Mouse (Mus musculus): Measurements from ENCODE around the gene Nfia. TPM values are rescaled to one million over a fixed set of nuclear protein-coding genes. Genes with fewer than 3 reads are reported as not detected.

Gene Nfia
- polyA plus RNA-seq, 1 experiment from 2014 or later, result 15.9 TPM

DNA sequence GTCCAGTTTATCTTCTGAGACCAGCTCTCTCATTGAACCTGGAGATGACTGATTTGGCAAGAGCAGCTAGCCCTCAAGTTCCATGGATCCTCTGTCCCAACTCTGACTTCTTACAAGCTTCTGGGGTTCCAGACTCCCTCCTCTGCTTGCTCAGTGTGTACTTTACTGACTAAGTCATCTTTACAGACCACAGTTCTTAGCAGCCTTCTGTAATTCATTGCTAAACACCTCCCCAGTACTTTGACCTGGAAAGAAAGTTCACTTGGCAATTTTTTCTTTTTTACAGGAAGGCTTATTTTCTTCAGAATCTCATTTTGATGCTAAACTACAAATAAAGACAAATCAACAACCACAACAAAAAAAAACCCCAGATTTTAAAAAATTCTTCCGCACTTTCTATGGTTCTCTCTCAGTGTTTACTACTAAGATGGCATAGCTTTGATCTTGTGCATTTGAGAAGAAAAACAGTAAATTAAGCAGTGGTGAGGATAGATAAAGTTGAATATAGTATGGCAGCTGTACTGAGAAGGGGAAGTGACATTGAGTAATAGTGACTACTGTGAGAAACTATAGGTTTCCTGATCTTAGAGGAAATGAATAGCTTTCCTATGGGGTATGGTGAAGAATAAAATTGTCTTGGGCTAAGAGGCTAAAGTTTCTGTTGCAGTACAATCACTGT is 213.7 kb downstream of the Nfia start:
- Histone ChIP-seq H3K27ac (ENCODE audit: low read depth, low read length) (no peak overlapping the region), H3K4me3 (ENCODE audit: low read depth, low read length) (no peak overlapping the region), H3K27me3 (replicated peaks; ENCODE audit: control insufficient read depth, insufficient read depth, low read length) (no peaks in the 10 kb centered on the region), H3K36me3 (ENCODE audit: control insufficient read depth, insufficient read depth) (no peaks in the 10 kb centered on the region), H3K9me3 (ENCODE audit: control insufficient read depth) (no peaks in the 10 kb centered on the region), H3K4me1 (replicated peaks; ENCODE audit: control insufficient read depth, insufficient read depth, low read length) (no peaks in the 10 kb centered on the region), H3K9ac (ENCODE audit: low read depth, low read length) (no peak overlapping the region), H3K4me2 (replicated peaks; ENCODE audit: low read depth) (no peak overlapping the region)
- peak; percentile 49; the same call in 1 of the 2 replicates for ATAC-seq
- no peak for TF ChIP-seq CTCF (IDR thresholded peaks at IDR 0.05; ENCODE audit: low read depth)
- 97% methylated on average over 1 of the region's 1 CpGs for WGBS

GRCm38 (mm10) chr4:97986735-97987075 is 214.2 kb downstream of the Nfia start:
- Histone ChIP-seq H3K36me3 (ENCODE audit: control insufficient read depth, insufficient read depth) (no peaks in the 10 kb centered on the region), H3K4me2 (replicated peaks; ENCODE audit: low read depth) (no peak overlapping the region), H3K4me3 (ENCODE audit: low read depth, low read length) (no peak overlapping the region), H3K9ac (ENCODE audit: low read depth, low read length) (no peak overlapping the region), H3K27ac (ENCODE audit: low read depth, low read length) (no peak overlapping the region), H3K4me1 (replicated peaks; ENCODE audit: control insufficient read depth, insufficient read depth, low read length) (no peaks in the 10 kb centered on the region), H3K9me3 (ENCODE audit: control insufficient read depth) (no peaks in the 10 kb centered on the region), H3K27me3 (replicated peaks; ENCODE audit: control insufficient read depth, insufficient read depth, low read length) (no peaks in the 10 kb centered on the region)
- TF ChIP-seq CTCF (IDR thresholded peaks at IDR 0.05; ENCODE audit: low read depth), result no peak
- no peak for ATAC-seq
- 62% methylated on average over 4 of the region's 4 CpGs for WGBS

DNA sequence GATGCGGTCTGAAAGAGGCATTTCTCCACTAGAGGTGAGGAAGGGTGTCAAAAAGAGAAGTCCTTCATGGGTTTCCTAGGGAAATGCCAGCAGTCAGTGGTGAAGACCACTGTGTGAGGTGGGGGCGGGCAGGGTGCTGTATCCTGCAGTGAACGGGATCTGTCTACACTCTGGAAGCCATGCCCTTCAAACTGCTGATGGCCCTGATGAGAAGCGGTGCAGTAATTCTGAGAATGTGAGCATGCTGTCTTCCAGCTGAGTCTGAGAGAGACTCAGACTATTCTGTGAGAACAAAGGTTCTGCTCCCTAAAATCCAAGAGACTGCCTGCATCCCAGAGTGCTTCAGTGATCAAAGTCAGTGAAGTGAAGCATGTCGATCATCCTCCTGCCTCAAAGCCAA is 216.2 kb downstream of the Nfia start:
- H3K9me3 ChIP-seq (ENCODE audit: control insufficient read depth), result no peaks in the 10 kb centered on the region
- H3K4me2 ChIP-seq (replicated peaks; ENCODE audit: low read depth), result no peak overlapping the region
- H3K36me3 ChIP-seq (ENCODE audit: control insufficient read depth, insufficient read depth), result no peaks in the 10 kb centered on the region
- H3K4me3 ChIP-seq (ENCODE audit: low read depth, low read length), result no peak overlapping the region
- no peaks in the 10 kb centered on the region for H3K4me1 ChIP-seq (replicated peaks; ENCODE audit: control insufficient read depth, insufficient read depth, low read length)
- H3K27ac ChIP-seq (ENCODE audit: low read depth, low read length), result no peak overlapping the region
- H3K9ac ChIP-seq (ENCODE audit: low read depth, low read length), result no peak overlapping the region
- ATAC-seq, result no peak
- H3K27me3 ChIP-seq (replicated peaks; ENCODE audit: control insufficient read depth, insufficient read depth, low read length), result no peaks in the 10 kb centered on the region
- no peak for TF ChIP-seq CTCF (IDR thresholded peaks at IDR 0.05; ENCODE audit: low read depth)
- WGBS, result 81% methylated on average over 5 of the region's 5 CpGs

DNA sequence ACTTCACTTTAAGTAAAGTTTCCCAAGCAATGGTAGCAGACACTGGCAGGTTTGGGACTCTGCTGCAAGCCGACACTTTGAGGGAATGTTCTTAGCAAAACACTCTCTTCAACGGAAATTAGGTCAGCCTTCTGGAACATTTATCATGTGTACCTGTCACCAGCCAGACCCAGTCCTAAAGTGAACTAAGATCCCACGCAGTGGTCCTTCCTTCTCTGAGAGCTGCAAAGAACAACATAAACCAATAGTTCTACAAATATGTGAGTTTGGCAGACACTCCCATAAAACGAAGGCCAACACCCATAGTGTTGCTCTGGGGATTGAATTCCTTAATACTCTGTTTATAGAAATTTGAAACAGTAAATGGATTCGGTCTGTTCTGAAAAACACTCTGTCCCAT is 217.9 kb downstream of the Nfia start:
- no peaks in the 10 kb centered on the region for H3K4me1 ChIP-seq (replicated peaks; ENCODE audit: control insufficient read depth, insufficient read depth, low read length)
- no peak overlapping the region for H3K9ac ChIP-seq (ENCODE audit: low read depth, low read length)
- no peak overlapping the region for H3K4me2 ChIP-seq (replicated peaks; ENCODE audit: low read depth)
- no peak overlapping the region for H3K27ac ChIP-seq (ENCODE audit: low read depth, low read length)
- no peaks in the 10 kb centered on the region for H3K9me3 ChIP-seq (ENCODE audit: control insufficient read depth)
- ATAC-seq, result no peak
- no peak for TF ChIP-seq CTCF (IDR thresholded peaks at IDR 0.05; ENCODE audit: low read depth)
- H3K36me3 ChIP-seq (ENCODE audit: control insufficient read depth, insufficient read depth), result no peaks in the 10 kb centered on the region
- WGBS, result 43% methylated on average over 5 of the region's 5 CpGs
- no peak overlapping the region for H3K4me3 ChIP-seq (ENCODE audit: low read depth, low read length)
- H3K27me3 ChIP-seq (replicated peaks; ENCODE audit: control insufficient read depth, insufficient read depth, low read length), result no peaks in the 10 kb centered on the region

DNA sequence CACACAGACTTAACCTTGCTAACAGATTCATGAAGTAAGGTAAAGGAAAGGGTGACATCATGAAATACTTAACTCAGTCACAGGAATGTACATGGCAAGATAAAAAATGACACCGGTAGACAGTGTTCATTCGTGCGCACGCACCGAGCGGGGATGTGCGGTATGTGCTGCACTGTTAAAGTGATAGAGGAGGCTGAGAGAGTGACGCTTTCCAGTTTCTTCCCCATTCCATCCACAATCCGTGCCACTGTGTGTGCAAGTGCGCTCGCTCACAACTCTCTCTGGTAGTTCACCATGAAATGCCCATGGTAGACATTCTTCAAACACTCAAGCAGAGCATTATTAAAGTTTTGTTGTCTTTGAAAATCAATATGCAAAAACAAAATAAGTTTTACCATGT is 218.9 kb downstream of the Nfia start:
- Histone ChIP-seq H3K9me3 (ENCODE audit: control insufficient read depth) (no peaks in the 10 kb centered on the region), H3K9ac (ENCODE audit: low read depth, low read length) (no peak overlapping the region), H3K27me3 (replicated peaks; ENCODE audit: control insufficient read depth, insufficient read depth, low read length) (no peaks in the 10 kb centered on the region), H3K4me3 (ENCODE audit: low read depth, low read length) (no peak overlapping the region), H3K4me2 (replicated peaks; ENCODE audit: low read depth) (no peak overlapping the region), H3K36me3 (ENCODE audit: control insufficient read depth, insufficient read depth) (no peaks in the 10 kb centered on the region), H3K27ac (ENCODE audit: low read depth, low read length) (no peak overlapping the region), H3K4me1 (replicated peaks; ENCODE audit: control insufficient read depth, insufficient read depth, low read length) (no peaks in the 10 kb centered on the region)
- 94% methylated on average over 11 of the region's 11 CpGs for WGBS
- ATAC-seq, result no peak
- TF ChIP-seq CTCF (IDR thresholded peaks at IDR 0.05; ENCODE audit: low read depth), result no peak

DNA sequence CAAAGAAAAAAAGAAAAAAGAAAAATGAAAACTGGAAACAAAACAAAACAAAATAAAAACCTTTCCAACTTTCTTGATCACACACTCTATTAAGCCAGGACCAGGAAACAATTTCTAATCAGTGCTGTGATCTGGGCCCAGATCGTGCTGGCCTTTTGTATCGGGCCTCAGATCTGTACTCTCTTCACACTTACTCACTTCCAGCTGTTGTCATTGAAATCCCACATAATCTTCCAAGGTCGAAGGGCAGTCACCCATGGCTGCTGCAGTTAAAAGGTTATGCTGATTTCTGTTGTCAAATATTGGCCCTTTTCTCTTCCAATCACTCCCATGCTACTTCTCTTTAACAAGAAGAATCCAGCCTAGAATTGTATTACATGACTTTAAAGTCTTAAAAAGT is 219.3 kb downstream of the Nfia start:
- no peak overlapping the region for H3K4me2 ChIP-seq (replicated peaks; ENCODE audit: low read depth)
- no peaks in the 10 kb centered on the region for H3K4me1 ChIP-seq (replicated peaks; ENCODE audit: control insufficient read depth, insufficient read depth, low read length)
- H3K27ac ChIP-seq (ENCODE audit: low read depth, low read length), result no peak overlapping the region
- WGBS, result 44% methylated on average over 3 of the region's 3 CpGs
- H3K9me3 ChIP-seq (ENCODE audit: control insufficient read depth), result no peaks in the 10 kb centered on the region
- H3K4me3 ChIP-seq (ENCODE audit: low read depth, low read length), result no peak overlapping the region
- H3K9ac ChIP-seq (ENCODE audit: low read depth, low read length), result no peak overlapping the region
- no peaks in the 10 kb centered on the region for H3K36me3 ChIP-seq (ENCODE audit: control insufficient read depth, insufficient read depth)
- no peaks in the 10 kb centered on the region for H3K27me3 ChIP-seq (replicated peaks; ENCODE audit: control insufficient read depth, insufficient read depth, low read length)
- no peak for TF ChIP-seq CTCF (IDR thresholded peaks at IDR 0.05; ENCODE audit: low read depth)
- ATAC-seq, result no peak

Data from intestine, postnatal 0 days (tissue).